Mouse (Mus musculus): ENCODE data around the gene Pacs1. TPM values are rescaled to one million over a fixed set of nuclear protein-coding genes. Genes with fewer than 3 reads are reported as not detected.
"Not testable (repeated sequence)": the region's sequence is repeated elsewhere in the genome, so short reads cannot be mapped to it uniquely, and the experiment has no call there.

Pacs1 gene
- polyA plus RNA-seq, 1 experiment from 2014 or later = 20.2 TPM

DNA sequence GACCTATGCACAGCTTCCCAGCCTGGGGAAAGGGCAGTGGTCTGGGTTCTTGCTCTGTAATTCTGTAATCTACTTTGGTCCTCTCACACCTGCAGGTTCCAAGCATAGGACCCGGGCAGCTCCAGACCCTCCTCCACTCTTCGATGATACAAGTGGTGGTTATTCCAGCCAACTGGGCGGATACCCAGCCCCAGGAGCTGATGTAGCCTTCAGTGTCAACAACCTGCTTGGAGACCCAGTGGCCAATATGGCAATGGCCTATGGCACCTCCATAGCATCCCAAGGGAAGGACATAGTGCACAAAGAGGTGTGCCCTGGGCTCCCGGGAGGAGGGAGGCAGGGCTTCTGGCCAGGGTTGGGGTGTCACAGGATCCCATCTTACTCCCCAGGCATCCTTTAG, 183.6 kb downstream of the Pacs1 start:
- H3K9ac ChIP-seq = peak overlapping the region; percentile 84; the same call in 1 of the 2 replicates
- peak overlapping the region; percentile 81 for H3K4me2 ChIP-seq
- no peaks in the 10 kb centered on the region for H3K9me3 ChIP-seq (replicated peaks)
- H3K27me3 ChIP-seq = peaks cover 22% of the 10 kb centered on the region
- no peak for ATAC-seq
- H3K4me3 ChIP-seq = peak overlapping the region; percentile 83
- H3K4me1 ChIP-seq = peaks cover 42% of the 10 kb centered on the region
- no peak overlapping the region for H3K27ac ChIP-seq
- peaks cover 37% of the 10 kb centered on the region for H3K36me3 ChIP-seq (ENCODE audit: poor library complexity, severe bottlenecking)
- 90% methylated on average over 4 of the region's 4 CpGs for WGBS

DNA sequence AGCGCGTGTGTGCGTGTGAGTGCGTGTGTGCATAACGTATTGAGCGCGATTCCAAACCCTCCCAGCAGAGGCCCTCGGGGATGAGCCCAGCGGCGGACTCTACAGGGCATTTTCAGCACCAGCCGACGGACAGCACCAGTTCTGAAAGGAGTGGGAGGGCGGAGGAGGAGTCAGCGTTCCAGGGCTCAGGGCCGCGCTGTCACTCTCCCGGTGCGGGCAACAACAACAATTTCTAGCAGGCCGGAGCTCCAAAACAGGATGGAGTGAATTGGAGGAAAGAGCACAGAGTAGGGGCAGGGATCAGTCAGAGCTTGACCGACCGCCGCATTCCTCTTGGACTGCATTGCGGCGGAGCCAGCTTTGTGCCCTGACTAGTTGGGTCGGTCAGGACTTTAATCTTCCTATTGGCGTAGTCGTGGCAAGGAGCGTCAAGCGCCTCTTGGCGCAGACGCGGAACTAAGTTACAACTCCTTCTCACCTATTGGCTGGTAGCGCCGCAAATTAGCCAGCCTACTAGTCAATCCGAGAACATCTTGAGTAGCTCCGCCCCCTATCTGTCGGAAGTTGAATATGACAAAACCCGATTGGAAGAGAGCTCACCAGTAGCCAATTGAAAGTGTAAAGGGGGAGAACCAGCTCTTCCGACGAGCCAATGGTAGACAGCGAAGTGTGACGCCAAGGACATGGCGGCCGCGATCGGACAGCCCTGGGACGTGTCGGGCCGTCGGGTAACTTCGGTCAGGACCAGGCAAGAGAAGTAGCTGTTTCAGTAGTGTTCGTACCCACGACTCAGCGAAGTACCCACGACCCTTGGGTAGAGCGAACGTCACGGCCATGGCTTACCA, 184.8 kb downstream of the Pacs1 start, which contains the start of gene Yif1a:
Gene Yif1a, plus strand, starts transcription at position 655 of the 845 bp plus-strand sequence.
- H3K27me3 ChIP-seq = peaks cover 34% of the 10 kb centered on the region
- under 1% methylated on average over 58 of the region's 58 CpGs for WGBS

DNA sequence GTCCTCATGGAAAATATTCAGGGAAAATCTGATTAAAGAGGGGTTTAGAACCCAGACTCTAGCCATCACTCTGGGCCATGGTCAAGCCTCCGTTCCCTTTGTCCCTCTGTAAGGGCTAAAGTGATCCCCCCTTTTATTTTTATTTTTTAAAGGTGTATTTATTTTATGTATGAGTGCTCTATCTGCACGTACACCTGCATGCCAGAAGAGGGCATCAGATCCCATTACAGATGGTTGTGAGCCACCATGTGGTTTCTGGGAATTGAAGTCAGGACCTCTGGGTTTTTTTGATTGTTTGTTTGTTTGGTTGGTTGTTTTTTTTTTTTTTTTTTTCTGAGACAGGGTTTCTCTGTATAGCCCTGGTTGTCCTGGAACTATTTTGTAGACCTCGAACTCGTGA, 186.4 kb downstream of the Pacs1 start:
- H3K4me3 ChIP-seq = not testable (repeated sequence)

More for the DNA sequence above, 184.8 kb downstream of the Pacs1 start, which contains the start of gene Yif1a:
- H3K4me1 ChIP-seq = peaks cover 31% of the 10 kb centered on the region
- peak within 1 kb of the TSS; percentile 76 for H3K27ac ChIP-seq
- H3K36me3 ChIP-seq (ENCODE audit: poor library complexity, severe bottlenecking) = peaks cover 29% of the 10 kb centered on the region
- H3K4me3 ChIP-seq = peak within 1 kb of the TSS; percentile 83
- H3K4me2 ChIP-seq = peak within 1 kb of the TSS; percentile 81
- no peaks in the 10 kb centered on the region for H3K9me3 ChIP-seq (replicated peaks)
- peak within 1 kb of the TSS; percentile 84 for H3K9ac ChIP-seq
- ATAC-seq = peak; percentile 96

GRCm38 (mm10) chr19:5085145-5085863, 187.6 kb downstream of the Pacs1 start, which contains the start of gene Tmem151a:
Gene Tmem151a (minus strand): TSS chr19:5085531.
- peaks cover 28% of the 10 kb centered on the region for H3K4me1 ChIP-seq
- ATAC-seq = no peak
- H3K9me3 ChIP-seq (replicated peaks) = no peaks in the 10 kb centered on the region
- peak within 1 kb of the TSS; percentile 73 for H3K9ac ChIP-seq
- H3K27ac ChIP-seq = no peak within 1 kb of the TSS
- H3K27me3 ChIP-seq = peaks cover 62% of the 10 kb centered on the region
- 1% methylated on average over 62 of the region's 69 CpGs for WGBS
- peak within 1 kb of the TSS; percentile 52 for H3K4me3 ChIP-seq
- peak within 1 kb of the TSS; percentile 85 for H3K4me2 ChIP-seq
- H3K36me3 ChIP-seq (ENCODE audit: poor library complexity, severe bottlenecking) = peaks cover 1% of the 10 kb centered on the region; the same call in 1 of the 2 replicates

More for the DNA sequence above, 186.4 kb downstream of the Pacs1 start:
- H3K36me3 ChIP-seq (ENCODE audit: poor library complexity, severe bottlenecking) = peaks cover 14% of the 10 kb centered on the region
- peaks cover 50% of the 10 kb centered on the region for H3K27me3 ChIP-seq
- H3K4me2 ChIP-seq; H3K27ac ChIP-seq; ATAC-seq; H3K9ac ChIP-seq; H3K9me3 ChIP-seq (replicated peaks): not testable (repeated sequence)
- H3K4me1 ChIP-seq = peaks cover 28% of the 10 kb centered on the region
- WGBS = 50% methylated on average over 4 of the region's 4 CpGs

GRCm38 (mm10) chr19:5084834-5085144, 188.1 kb downstream of the Pacs1 start:
- no peak for ATAC-seq
- 9% methylated on average over 15 of the region's 15 CpGs for WGBS
- Histone ChIP-seq H3K9me3 (replicated peaks) (no peaks in the 10 kb centered on the region), H3K27ac (no peak overlapping the region), H3K4me3 (peak overlapping the region; percentile 52), H3K4me2 (peak overlapping the region; percentile 85), H3K27me3 (peaks cover 68% of the 10 kb centered on the region), H3K4me1 (peaks cover 28% of the 10 kb centered on the region), H3K36me3 (ENCODE audit: poor library complexity, severe bottlenecking) (no peaks in the 10 kb centered on the region), H3K9ac (peak overlapping the region; percentile 73)

- H3K27me3 ChIP-seq = peaks cover 71% of the 10 kb centered on the region
- peaks cover 23% of the 10 kb centered on the region for H3K4me1 ChIP-seq
- no peak overlapping the region for H3K27ac ChIP-seq
- ATAC-seq = no peak
- 82% methylated on average over 3 of the region's 3 CpGs for whole genome bisulfite sequencing
- H3K9ac ChIP-seq = no peak overlapping the region
- H3K4me2 ChIP-seq = peak overlapping the region; percentile 85
- H3K4me3 ChIP-seq = peak overlapping the region; percentile 52
- H3K36me3 ChIP-seq (ENCODE audit: poor library complexity, severe bottlenecking) = no peaks in the 10 kb centered on the region
- no peaks in the 10 kb centered on the region for H3K9me3 ChIP-seq (replicated peaks)
Measured at GRCm38 (mm10) chr19:5083961-5084833, 188.7 kb downstream of the Pacs1 start.

Small RNA genes lying within 50 kb of the gene (microRNA-seq; reads per million reads assigned to microRNA genes)
- gene Gm27468 = not detected

Other genes starting within 250 kb of the Pacs1 start
- gene Slc29a2, start 249.3 kb downstream of the Pacs1 start, polyA plus RNA-seq (2015; fragmentation: Nextera tagmentation; extraction: Ambion mirVana) = 6.9 and 8.3 TPM in 2 replicates
- 39.4 and 40.3 TPM in 2 replicates for gene B4gat1, start 234.3 kb downstream of the Pacs1 start, polyA plus RNA-seq (2015; fragmentation: Nextera tagmentation; extraction: Ambion mirVana)
- gene AC124502.3, start 234.2 kb downstream of the Pacs1 start, polyA plus RNA-seq (2015; fragmentation: Nextera tagmentation; extraction: Ambion mirVana) = 3.2 and 3.4 TPM in 2 replicates
- gene Brms1, start 231.8 kb downstream of the Pacs1 start, polyA plus RNA-seq (2015; fragmentation: Nextera tagmentation; extraction: Ambion mirVana) = 56.0 and 63.2 TPM in 2 replicates
- 0.62 and 0.78 TPM in 2 replicates for gene Rin1, start 222.6 kb downstream of the Pacs1 start, polyA plus RNA-seq (2015; fragmentation: Nextera tagmentation; extraction: Ambion mirVana)
- 7.0 and 7.3 TPM in 2 replicates for gene Cd248, start 205.0 kb downstream of the Pacs1 start, polyA plus RNA-seq (2015; fragmentation: Nextera tagmentation; extraction: Ambion mirVana)
- gene Tmem151a, start 187.6 kb downstream of the Pacs1 start, polyA plus RNA-seq (2015; fragmentation: Nextera tagmentation; extraction: Ambion mirVana) = 2.3 and 2.8 TPM in 2 replicates
- gene Yif1a, start 184.6 kb downstream of the Pacs1 start, polyA plus RNA-seq (2015; fragmentation: Nextera tagmentation; extraction: Ambion mirVana) = 62.4 and 71.4 TPM in 2 replicates
- gene Cnih2, start 174.6 kb downstream of the Pacs1 start, polyA plus RNA-seq (2015; fragmentation: Nextera tagmentation; extraction: Ambion mirVana) = 208 and 212 TPM in 2 replicates
- 235 and 252 TPM in 2 replicates for gene Rab1b, start 166.0 kb downstream of the Pacs1 start, polyA plus RNA-seq (2015; fragmentation: Nextera tagmentation; extraction: Ambion mirVana)
- gene Klc2, start 154.6 kb downstream of the Pacs1 start, polyA plus RNA-seq (2015; fragmentation: Nextera tagmentation; extraction: Ambion mirVana) = 41.1 and 43.6 TPM in 2 replicates
- gene Sf3b2, start 22.3 kb upstream of the Pacs1 start, polyA plus RNA-seq (2015; fragmentation: Nextera tagmentation; extraction: Ambion mirVana) = 428 and 432 TPM in 2 replicates
- gene Gal3st3, start 25.2 kb upstream of the Pacs1 start, polyA plus RNA-seq (2015; fragmentation: Nextera tagmentation; extraction: Ambion mirVana) = 21.3 and 22.6 TPM in 2 replicates
- not detected in 2 replicates for gene Catsper1, start 62.6 kb upstream of the Pacs1 start, polyA plus RNA-seq (2015; fragmentation: Nextera tagmentation; extraction: Ambion mirVana)
- gene Cst6, start 76.5 kb upstream of the Pacs1 start, polyA plus RNA-seq (2015; fragmentation: Nextera tagmentation; extraction: Ambion mirVana) = 1.5 and 1.9 TPM in 2 replicates
- 64.3 and 69.5 TPM in 2 replicates for gene Eif1ad, start 93.6 kb upstream of the Pacs1 start, polyA plus RNA-seq (2015; fragmentation: Nextera tagmentation; extraction: Ambion mirVana)
- 479 and 496 TPM in 2 replicates for gene Banf1, start 94.0 kb upstream of the Pacs1 start, polyA plus RNA-seq (2015; fragmentation: Nextera tagmentation; extraction: Ambion mirVana)
- gene Sart1, start 115.6 kb upstream of the Pacs1 start, polyA plus RNA-seq (2015; fragmentation: Nextera tagmentation; extraction: Ambion mirVana) = 85.3 and 88.4 TPM in 2 replicates
- 0.39 TPM in 1 of 2 replicates, not detected in the other for gene Tsga10ip, start 129.4 kb upstream of the Pacs1 start, polyA plus RNA-seq (2015; fragmentation: Nextera tagmentation; extraction: Ambion mirVana)
- gene Drap1, start 151.9 kb upstream of the Pacs1 start, polyA plus RNA-seq (2015; fragmentation: Nextera tagmentation; extraction: Ambion mirVana) = 291 and 298 TPM in 2 replicates
- 40.6 and 44.4 TPM in 2 replicates for gene AI837181, start 152.0 kb upstream of the Pacs1 start, polyA plus RNA-seq (2015; fragmentation: Nextera tagmentation; extraction: Ambion mirVana)
- gene Fosl1, start 174.4 kb upstream of the Pacs1 start, polyA plus RNA-seq (2015; fragmentation: Nextera tagmentation; extraction: Ambion mirVana) = not detected in 2 replicates
- 6.5 and 7.1 TPM in 2 replicates for gene Ccdc85b, start 184.8 kb upstream of the Pacs1 start, polyA plus RNA-seq (2015; fragmentation: Nextera tagmentation; extraction: Ambion mirVana)
- gene Fibp, start 187.5 kb upstream of the Pacs1 start, polyA plus RNA-seq (2015; fragmentation: Nextera tagmentation; extraction: Ambion mirVana) = 153 and 155 TPM in 2 replicates
- 4.4 and 5.4 TPM in 2 replicates for gene Ctsw, start 195.4 kb upstream of the Pacs1 start, polyA plus RNA-seq (2015; fragmentation: Nextera tagmentation; extraction: Ambion mirVana)
- 30.7 and 31.1 TPM in 2 replicates for gene Efemp2, start 200.8 kb upstream of the Pacs1 start, polyA plus RNA-seq (2015; fragmentation: Nextera tagmentation; extraction: Ambion mirVana)
- gene Mus81, start 215.3 kb upstream of the Pacs1 start, polyA plus RNA-seq (2015; fragmentation: Nextera tagmentation; extraction: Ambion mirVana) = 44.4 and 47.0 TPM in 2 replicates
- 3,452 and 3,520 TPM in 2 replicates for gene Cfl1, start 217.3 kb upstream of the Pacs1 start, polyA plus RNA-seq (2015; fragmentation: Nextera tagmentation; extraction: Ambion mirVana)
- 0.23 and 0.27 TPM in 2 replicates for gene 1700020D05Rik, start 230.7 kb upstream of the Pacs1 start, polyA plus RNA-seq (2015; fragmentation: Nextera tagmentation; extraction: Ambion mirVana)
- gene Snx32, start 237.4 kb upstream of the Pacs1 start, polyA plus RNA-seq (2015; fragmentation: Nextera tagmentation; extraction: Ambion mirVana) = 41.4 and 44.4 TPM in 2 replicates